Mouse (Mus musculus) stomach, postnatal 0 days (tissue): ENCODE results near the gene Liph. TPM values are rescaled to one million over a fixed set of nuclear protein-coding genes. Genes with fewer than 3 reads are reported as not detected.

Experiments used
- ATAC-seq: fragments of 200-750 bp; cut with Nextera tagmentation; 2 replicates; pipeline ENCODE4 v1.8.0; 2017; ENCODE audit not compliant: low FRiP score, low TSS enrichment
- DNase-seq: peaks from one replicate; pipeline ENCODE4 v3.0.0-alpha.2; 2016; ENCODE audit warnings: low spot score
- H3K27ac ChIP-seq: fragments of 300-500 bp; sonication (generic); replicated peaks from 2 replicates; pipeline ENCODE4 v1.5.1; 2014; ENCODE audit warnings: mild to moderate bottlenecking, control low read depth
- H3K27me3 ChIP-seq: fragments of 300-500 bp; sonication (generic); 2 replicates; pipeline ENCODE4 v1.6.1; 2014; ENCODE audit warnings: low read length; ENCODE audit not compliant: control insufficient read depth, insufficient read depth
- H3K36me3 ChIP-seq: fragments of 300-500 bp; sonication (generic); 2 replicates; pipeline ENCODE4 v1.6.1; 2014; ENCODE audit warnings: low read length, mixed read lengths; ENCODE audit not compliant: control insufficient read depth, insufficient read depth
- H3K4me1 ChIP-seq: fragments of 300-500 bp; sonication (generic); replicated peaks from 2 replicates; pipeline ENCODE4 v1.6.1; 2014; ENCODE audit warnings: antibody characterized with exemption; ENCODE audit not compliant: control insufficient read depth, insufficient read depth
- H3K4me2 ChIP-seq: fragments of 300-500 bp; sonication (generic); replicated peaks from 2 replicates; pipeline ENCODE4 v1.6.1; 2014; ENCODE audit warnings: low read depth, mild to moderate bottlenecking, control low read depth, moderate library complexity
- H3K4me3 ChIP-seq: fragments of 300-500 bp; sonication (generic); 2 replicates; pipeline ENCODE4 v1.5.1; 2014; ENCODE audit warnings: low read depth, low read length, control low read depth
- H3K9ac ChIP-seq: fragments of 300-500 bp; sonication (generic); 2 replicates; pipeline ENCODE4 v1.6.1; 2014; ENCODE audit warnings: mild to moderate bottlenecking, low read length, control low read depth, mixed read lengths
- H3K9me3 ChIP-seq: fragments of 300-500 bp; sonication (generic); 2 replicates; pipeline ENCODE4 v1.6.1; 2016; ENCODE audit warnings: low read length; ENCODE audit not compliant: control insufficient read depth
- CTCF ChIP-seq: IDR thresholded peaks from 2 replicates; pipeline ENCODE4 v1.5.1; 2016; ENCODE audit warnings: antibody characterized with exemption, low read depth, mild to moderate bottlenecking, moderate library complexity
- EP300 ChIP-seq: optimal IDR thresholded peaks from 2 replicates; pipeline ENCODE3; 2016; ENCODE audit warnings: antibody characterized with exemption
- WGBS: fragments of 180-500 bp; shearing (Covaris S2); extraction: QIAGEN DNeasy Blood & Tissue Kit; methylation state at CpG from one replicate; pipeline ENCODE4 v1.1.7; 2014; 5-methylcytosine and 5-hydroxymethylcytosine counted together
- polyA plus RNA-seq: library from polyadenylated mRNA; unstranded; fragments of >200 nt; fragmentation: Nextera tagmentation; extraction: Ambion mirVana; gene quantifications from 2 replicates; pipeline ENCODE4 v1.2.1, GENCODE M21; 2015

Gene Liph
- polyA plus RNA-seq, 1 experiment from 2014 or later: 34.6 TPM

- no peak for TF ChIP-seq CTCF
- TF ChIP-seq EP300: no peak
- Histone ChIP-seq H3K9ac (no peak overlapping the region), H3K4me1 (no peaks in the 10 kb centered on the region), H3K27me3 (no peaks in the 10 kb centered on the region), H3K4me3 (no peak overlapping the region), H3K4me2 (no peak overlapping the region), H3K27ac (no peak overlapping the region), H3K9me3 (no peaks in the 10 kb centered on the region), H3K36me3 (no peaks in the 10 kb centered on the region)
- ATAC-seq: no peak
- 76% methylated on average over 1 of the region's 1 CpGs for WGBS
- no peak for DNase-seq
These were observed 20.1 kb upstream of the Liph start for GRCm38 (mm10) chr16:22015569-22015968.

GRCm38 (mm10) chr16:22009596-22009995 is 14.1 kb upstream of the Liph start:
- DNase-seq: no peak
- ATAC-seq: peak; percentile 66
- TF ChIP-seq CTCF (no peak), EP300 (no peak)
- H3K4me1 ChIP-seq: no peaks in the 10 kb centered on the region
- peak overlapping the region; percentile 61 for H3K4me2 ChIP-seq
- H3K9ac ChIP-seq: peak overlapping the region; percentile 95
- peak overlapping the region; percentile 93 for H3K4me3 ChIP-seq
- H3K27me3 ChIP-seq: no peaks in the 10 kb centered on the region
- no peaks in the 10 kb centered on the region for H3K9me3 ChIP-seq
- no peaks in the 10 kb centered on the region for H3K36me3 ChIP-seq
- WGBS: under 1% methylated on average over 49 of the region's 51 CpGs
- H3K27ac ChIP-seq: peak overlapping the region; percentile 89

- no peaks in the 10 kb centered on the region for H3K4me1 ChIP-seq
- peak; percentile 100 for DNase-seq
- peak within 1 kb of the TSS; percentile 66 for H3K4me2 ChIP-seq
- peak within 1 kb of the TSS; percentile 93 for H3K4me3 ChIP-seq
- peak; percentile 99 for ATAC-seq
- H3K36me3 ChIP-seq: no peaks in the 10 kb centered on the region
- no peaks in the 10 kb centered on the region for H3K27me3 ChIP-seq
- WGBS: 0% methylated on average over 34 of the region's 45 CpGs
- no peak for TF ChIP-seq CTCF
- TF ChIP-seq EP300: no peak
- peak within 1 kb of the TSS; percentile 89 for H3K27ac ChIP-seq
- H3K9ac ChIP-seq: peak within 1 kb of the TSS; percentile 95
- H3K9me3 ChIP-seq: no peaks in the 10 kb centered on the region
These were observed 13.7 kb upstream of the Liph start, which contains the start of gene Senp2 for GRCm38 (mm10) chr16:22009099-22009584. Gene Senp2 (plus strand): TSS chr16:22009484.

GRCm38 (mm10) chr16:22001606-22002005 is 6.1 kb upstream of the Liph start:
- H3K27me3 ChIP-seq: no peaks in the 10 kb centered on the region
- no peaks in the 10 kb centered on the region for H3K4me1 ChIP-seq
- no peak overlapping the region for H3K9ac ChIP-seq
- DNase-seq (no peak), ATAC-seq (no peak)
- no peaks in the 10 kb centered on the region for H3K36me3 ChIP-seq
- no peaks in the 10 kb centered on the region for H3K9me3 ChIP-seq
- TF ChIP-seq EP300: no peak
- TF ChIP-seq CTCF: no peak
- H3K27ac ChIP-seq: peak overlapping the region; percentile 53; the same call in 1 of the 2 replicates
- WGBS: 34% methylated on average over 3 of the region's 3 CpGs
- H3K4me3 ChIP-seq: no peak overlapping the region
- no peak overlapping the region for H3K4me2 ChIP-seq

GRCm38 (mm10) chr16:22001172-22001571 is 5.7 kb upstream of the Liph start:
- WGBS: 73% methylated on average over 4 of the region's 4 CpGs
- no peaks in the 10 kb centered on the region for H3K27me3 ChIP-seq
- H3K4me3 ChIP-seq: no peak overlapping the region
- H3K4me1 ChIP-seq: no peaks in the 10 kb centered on the region
- H3K4me2 ChIP-seq: no peak overlapping the region
- no peak for DNase-seq
- no peaks in the 10 kb centered on the region for H3K36me3 ChIP-seq
- no peaks in the 10 kb centered on the region for H3K9me3 ChIP-seq
- H3K27ac ChIP-seq: peak overlapping the region; percentile 53; the same call in 1 of the 2 replicates
- TF ChIP-seq EP300 (no peak), CTCF (peak; percentile 58)
- no peak for ATAC-seq
- no peak overlapping the region for H3K9ac ChIP-seq

GRCm38 (mm10) chr16:21999941-22000690 is 4.7 kb upstream of the Liph start:
- TF ChIP-seq EP300 (no peak), CTCF (no peak)
- 66% methylated on average over 4 of the region's 4 CpGs for WGBS
- Histone ChIP-seq H3K4me3 (no peak overlapping the region), H3K9me3 (no peaks in the 10 kb centered on the region), H3K4me2 (no peak overlapping the region), H3K36me3 (no peaks in the 10 kb centered on the region), H3K4me1 (no peaks in the 10 kb centered on the region), H3K27ac (peak overlapping the region; percentile 74), H3K27me3 (no peaks in the 10 kb centered on the region), H3K9ac (no peak overlapping the region)
- no peak for ATAC-seq
- DNase-seq: no peak
